Mouse (Mus musculus): Measurements from ENCODE around the gene Plekha6. TPM values are rescaled to one million over a fixed set of nuclear protein-coding genes. Genes with fewer than 3 reads are reported as not detected.

Plekha6 gene
- polyA plus RNA-seq, 1 experiment: 97.1 TPM

DNA sequence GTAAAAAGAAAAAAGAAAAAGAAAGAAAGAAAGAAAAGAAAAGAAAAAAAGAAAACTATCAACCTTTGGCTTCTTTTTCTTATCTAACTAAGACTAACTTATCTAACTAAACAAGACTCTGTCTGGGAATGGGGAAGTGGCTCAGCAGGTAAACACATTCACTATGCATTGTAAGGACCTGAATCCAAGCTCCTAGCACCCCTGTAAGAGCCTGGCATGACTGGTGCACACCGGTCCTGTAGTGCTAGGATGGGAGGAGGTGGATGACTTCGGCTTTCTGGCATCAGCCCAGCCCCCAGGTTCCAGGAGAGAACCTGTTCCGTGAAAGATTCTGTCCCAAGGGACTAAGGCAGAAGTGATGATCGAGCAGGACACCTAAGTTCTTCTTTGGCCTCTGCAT, 2.5 kb upstream of the Plekha6 start:
- Histone ChIP-seq H3K27me3 (ENCODE audit: control insufficient read depth, insufficient read depth, low read length) (peaks cover 3% of the 10 kb centered on the region), H3K36me3 (ENCODE audit: control insufficient read depth, insufficient read depth, low read length) (no peaks in the 10 kb centered on the region), H3K27ac (ENCODE audit: control insufficient read depth, insufficient read depth, low read depth, low read length) (no peak overlapping the region), H3K4me3 (ENCODE audit: control insufficient read depth, low read depth, low read length) (no peak overlapping the region), H3K4me1 (ENCODE audit: control insufficient read depth, insufficient read depth, low read length) (peaks cover 6% of the 10 kb centered on the region)
- TF ChIP-seq POLR2A (IDR thresholded peaks at IDR 0.05; ENCODE audit: control insufficient read depth, low read depth, low read length): no peak
- no peak for TF ChIP-seq CTCF (IDR thresholded peaks at IDR 0.05; ENCODE audit: control insufficient read depth, insufficient read depth, insufficient replicate concordance, low read depth, low read length)

GRCm38 (mm10) chr1:133162046-133162445, 2.0 kb upstream of the Plekha6 start:
- H3K36me3 ChIP-seq (ENCODE audit: control insufficient read depth, insufficient read depth, low read length): no peaks in the 10 kb centered on the region
- H3K27me3 ChIP-seq (ENCODE audit: control insufficient read depth, insufficient read depth, low read length): peaks cover 3% of the 10 kb centered on the region
- TF ChIP-seq CTCF (IDR thresholded peaks at IDR 0.05; ENCODE audit: control insufficient read depth, insufficient read depth, insufficient replicate concordance, low read depth, low read length) (no peak), POLR2A (IDR thresholded peaks at IDR 0.05; ENCODE audit: control insufficient read depth, low read depth, low read length) (no peak)

DNA sequence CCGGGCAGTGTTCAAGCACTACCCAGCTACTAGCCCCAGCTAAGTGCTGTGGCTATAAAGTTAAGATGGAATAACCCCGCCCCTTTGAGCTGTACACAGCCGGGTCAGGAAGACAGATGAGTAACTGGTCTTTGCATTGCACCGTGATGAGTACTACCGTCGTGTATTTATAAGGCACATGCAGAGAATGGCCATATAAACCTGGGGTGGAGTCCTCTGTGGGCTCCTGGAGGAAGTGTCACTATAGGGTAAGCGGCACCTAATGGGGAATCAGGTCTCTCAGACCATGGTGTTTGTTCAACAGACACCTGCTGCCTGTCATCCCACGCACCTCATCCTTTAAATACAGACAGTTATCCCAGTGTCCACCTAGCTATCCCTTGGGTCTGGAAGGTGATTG, 1.0 kb upstream of the Plekha6 start:
- TF ChIP-seq CTCF (IDR thresholded peaks at IDR 0.05; ENCODE audit: control insufficient read depth, insufficient read depth, insufficient replicate concordance, low read depth, low read length) (no peak), POLR2A (IDR thresholded peaks at IDR 0.05; ENCODE audit: control insufficient read depth, low read depth, low read length) (no peak)
- peaks cover 3% of the 10 kb centered on the region for H3K27me3 ChIP-seq (ENCODE audit: control insufficient read depth, insufficient read depth, low read length)
- H3K4me3 ChIP-seq (ENCODE audit: control insufficient read depth, low read depth, low read length): no peak overlapping the region
- H3K36me3 ChIP-seq (ENCODE audit: control insufficient read depth, insufficient read depth, low read length): no peaks in the 10 kb centered on the region
- peaks cover 6% of the 10 kb centered on the region for H3K4me1 ChIP-seq (ENCODE audit: control insufficient read depth, insufficient read depth, low read length)
- no peak overlapping the region for H3K27ac ChIP-seq (ENCODE audit: control insufficient read depth, insufficient read depth, low read depth, low read length)

More at GRCm38 (mm10) chr1:133162046-133162445, 2.0 kb upstream of the Plekha6 start:
- Histone ChIP-seq H3K27ac (ENCODE audit: control insufficient read depth, insufficient read depth, low read depth, low read length) (no peak overlapping the region), H3K4me1 (ENCODE audit: control insufficient read depth, insufficient read depth, low read length) (peaks cover 6% of the 10 kb centered on the region), H3K4me3 (ENCODE audit: control insufficient read depth, low read depth, low read length) (no peak overlapping the region)

DNA sequence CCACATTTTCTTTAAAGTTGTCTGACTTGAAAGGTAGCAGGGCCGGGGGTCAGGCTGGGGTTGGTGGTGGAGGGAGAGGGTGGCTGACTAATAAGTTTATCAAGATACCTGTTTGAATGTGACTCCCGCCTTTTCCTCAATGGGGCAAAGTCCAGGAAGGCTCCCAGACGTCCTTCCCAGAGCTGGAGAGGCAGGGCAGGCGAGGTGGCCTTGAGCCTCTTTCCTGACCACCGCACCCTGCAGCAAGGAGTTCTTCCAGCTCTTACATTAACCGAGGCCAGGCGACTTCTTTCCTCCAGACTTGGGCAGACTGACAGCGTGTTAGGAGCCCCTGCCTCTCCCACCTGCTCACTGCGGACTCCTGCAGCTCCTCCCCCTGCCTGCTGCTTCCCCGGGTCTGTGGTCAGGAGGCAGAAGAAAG, 591 bp downstream of the Plekha6 start:
- no peak overlapping the region for H3K27ac ChIP-seq (ENCODE audit: control insufficient read depth, insufficient read depth, low read depth, low read length)
- H3K4me1 ChIP-seq (ENCODE audit: control insufficient read depth, insufficient read depth, low read length): peaks cover 12% of the 10 kb centered on the region
- H3K4me3 ChIP-seq (ENCODE audit: control insufficient read depth, low read depth, low read length): no peak overlapping the region; the same call in 1 of the 2 replicates
- H3K27me3 ChIP-seq (ENCODE audit: control insufficient read depth, insufficient read depth, low read length): peaks cover 3% of the 10 kb centered on the region
- no peaks in the 10 kb centered on the region for H3K36me3 ChIP-seq (ENCODE audit: control insufficient read depth, insufficient read depth, low read length)
- no peak for TF ChIP-seq POLR2A (IDR thresholded peaks at IDR 0.05; ENCODE audit: control insufficient read depth, low read depth, low read length)
- no peak for TF ChIP-seq CTCF (IDR thresholded peaks at IDR 0.05; ENCODE audit: control insufficient read depth, insufficient read depth, insufficient replicate concordance, low read depth, low read length)

DNA sequence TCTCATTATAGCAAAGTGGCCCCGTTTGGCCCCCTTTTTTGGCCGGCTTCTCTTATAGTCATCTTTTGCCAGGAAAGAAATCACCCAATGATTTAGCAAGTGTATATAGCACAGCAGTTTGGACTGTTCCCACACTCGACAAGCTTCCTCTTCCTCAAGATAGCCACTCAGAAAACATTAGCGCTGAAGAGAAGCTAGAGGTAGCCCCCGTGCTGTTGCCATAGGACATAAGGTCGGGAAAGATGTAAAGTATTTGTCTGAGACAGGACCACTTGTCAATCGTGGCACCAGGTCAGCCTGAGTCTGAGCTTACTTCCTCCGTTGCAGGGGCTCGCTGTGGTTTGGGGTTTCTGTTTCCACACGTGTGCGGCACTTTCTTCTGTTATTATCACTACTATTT, 1.1 kb downstream of the Plekha6 start:
- H3K4me1 ChIP-seq (ENCODE audit: control insufficient read depth, insufficient read depth, low read length): peaks cover 12% of the 10 kb centered on the region
- peaks cover 3% of the 10 kb centered on the region for H3K27me3 ChIP-seq (ENCODE audit: control insufficient read depth, insufficient read depth, low read length)
- no peak overlapping the region for H3K4me3 ChIP-seq (ENCODE audit: control insufficient read depth, low read depth, low read length)
- no peak overlapping the region for H3K27ac ChIP-seq (ENCODE audit: control insufficient read depth, insufficient read depth, low read depth, low read length)
- TF ChIP-seq CTCF (IDR thresholded peaks at IDR 0.05; ENCODE audit: control insufficient read depth, insufficient read depth, insufficient replicate concordance, low read depth, low read length) (no peak), POLR2A (IDR thresholded peaks at IDR 0.05; ENCODE audit: control insufficient read depth, low read depth, low read length) (no peak)
- no peaks in the 10 kb centered on the region for H3K36me3 ChIP-seq (ENCODE audit: control insufficient read depth, insufficient read depth, low read length)

GRCm38 (mm10) chr1:133168318-133169060, 4.5 kb downstream of the Plekha6 start:
- no peak overlapping the region for H3K27ac ChIP-seq (ENCODE audit: control insufficient read depth, insufficient read depth, low read depth, low read length)
- no peaks in the 10 kb centered on the region for H3K36me3 ChIP-seq (ENCODE audit: control insufficient read depth, insufficient read depth, low read length)
- peaks cover 12% of the 10 kb centered on the region for H3K4me1 ChIP-seq (ENCODE audit: control insufficient read depth, insufficient read depth, low read length)
- no peaks in the 10 kb centered on the region for H3K27me3 ChIP-seq (ENCODE audit: control insufficient read depth, insufficient read depth, low read length)
- peak overlapping the region; percentile 59 for H3K4me3 ChIP-seq (ENCODE audit: control insufficient read depth, low read depth, low read length)
- no peak for TF ChIP-seq POLR2A (IDR thresholded peaks at IDR 0.05; ENCODE audit: control insufficient read depth, low read depth, low read length)
- TF ChIP-seq CTCF (IDR thresholded peaks at IDR 0.05; ENCODE audit: control insufficient read depth, insufficient read depth, insufficient replicate concordance, low read depth, low read length): no peak

- Histone ChIP-seq H3K4me3 (ENCODE audit: control insufficient read depth, low read depth, low read length) (no peak overlapping the region), H3K27me3 (ENCODE audit: control insufficient read depth, insufficient read depth, low read length) (no peaks in the 10 kb centered on the region), H3K36me3 (ENCODE audit: control insufficient read depth, insufficient read depth, low read length) (no peaks in the 10 kb centered on the region), H3K4me1 (ENCODE audit: control insufficient read depth, insufficient read depth, low read length) (peaks cover 7% of the 10 kb centered on the region), H3K27ac (ENCODE audit: control insufficient read depth, insufficient read depth, low read depth, low read length) (no peak overlapping the region)
- TF ChIP-seq POLR2A (IDR thresholded peaks at IDR 0.05; ENCODE audit: control insufficient read depth, low read depth, low read length) (no peak), CTCF (IDR thresholded peaks at IDR 0.05; ENCODE audit: control insufficient read depth, insufficient read depth, insufficient replicate concordance, low read depth, low read length) (no peak)
Observed at GRCm38 (mm10) chr1:133170196-133170595, 6.2 kb downstream of the Plekha6 start.

All from testis, adult 2 months (tissue).